Mouse (Mus musculus) midbrain, embryonic 13.5 days (tissue): ENCODE data around the gene Olfr341. TPM values are rescaled to one million over a fixed set of nuclear protein-coding genes. Genes with fewer than 3 reads are reported as not detected.

ENCODE experiments used
- ATAC-seq: fragments of 200-750 bp; cut with Nextera tagmentation; 2 replicates; pipeline ENCODE4 v1.8.0; 2017; ENCODE audit warnings: mild to moderate bottlenecking, moderate TSS enrichment, moderate library complexity
- H3K27ac ChIP-seq: fragments of 300-500 bp; sonication (generic); 2 replicates; pipeline ENCODE4 v1.5.1; 2015; ENCODE audit warnings: inconsistent platforms, mild to moderate bottlenecking, moderate library complexity
- H3K27me3 ChIP-seq: fragments of 300-500 bp; sonication (generic); 2 replicates; pipeline ENCODE4 v1.6.1; 2015; ENCODE audit warnings: mild to moderate bottlenecking, inconsistent platforms
- H3K36me3 ChIP-seq: fragments of 300-500 bp; sonication (generic); 2 replicates; pipeline ENCODE4 v1.6.1; 2015; ENCODE audit warnings: mild to moderate bottlenecking, inconsistent platforms
- H3K4me1 ChIP-seq: fragments of 300-500 bp; sonication (generic); replicated peaks from 2 replicates; pipeline ENCODE4 v1.6.1; 2015; ENCODE audit warnings: inconsistent platforms
- H3K4me2 ChIP-seq: fragments of 300-500 bp; sonication (generic); replicated peaks from 2 replicates; pipeline ENCODE4 v1.6.1; 2015; ENCODE audit warnings: moderate library complexity, mild to moderate bottlenecking, inconsistent platforms
- H3K4me3 ChIP-seq: fragments of 300-500 bp; sonication (generic); replicated peaks from 2 replicates; pipeline ENCODE4 v1.5.1; 2015; ENCODE audit warnings: mild to moderate bottlenecking, inconsistent platforms
- H3K9ac ChIP-seq: fragments of 300-500 bp; sonication (generic); replicated peaks from 2 replicates; pipeline ENCODE4 v1.6.1; 2015; ENCODE audit warnings: mild to moderate bottlenecking, inconsistent platforms
- H3K9me3 ChIP-seq: fragments of 300-500 bp; sonication (generic); 2 replicates; pipeline ENCODE4 v1.6.1; 2016; ENCODE audit warnings: mild to moderate bottlenecking, inconsistent platforms
- WGBS: fragments of 180-500 bp; shearing (Covaris S2); methylation state at CpG from one replicate; pipeline ENCODE4 v1.1.7; 2015; 5-methylcytosine and 5-hydroxymethylcytosine counted together
- polyA plus RNA-seq: library from polyadenylated mRNA; unstranded; fragments of >200 nt; fragmentation: Nextera tagmentation; extraction: Ambion mirVana; gene quantifications from 2 replicates; pipeline ENCODE4 v1.2.1, GENCODE M21; 2015

Olfr341 gene
- polyA plus RNA-seq, result not detected in 2 replicates

GRCm38 (mm10) chr2:36482368-36482767 lies at the start of gene Olfr341:
Gene Olfr341 (minus strand): TSS chr2:36482468.
- Histone ChIP-seq H3K27me3 (no peaks in the 10 kb centered on the region), H3K9ac (no peak within 1 kb of the TSS), H3K9me3 (peaks cover 20% of the 10 kb centered on the region), H3K4me3 (no peak within 1 kb of the TSS), H3K4me2 (no peak within 1 kb of the TSS), H3K27ac (no peak within 1 kb of the TSS), H3K36me3 (no peaks in the 10 kb centered on the region), H3K4me1 (no peaks in the 10 kb centered on the region)
- ATAC-seq, result no peak

- no peaks in the 10 kb centered on the region for H3K36me3 ChIP-seq
- no peaks in the 10 kb centered on the region for H3K4me1 ChIP-seq
- H3K4me2 ChIP-seq, result no peak within 1 kb of the TSS
- no peaks in the 10 kb centered on the region for H3K27me3 ChIP-seq
- peaks cover 16% of the 10 kb centered on the region for H3K9me3 ChIP-seq
- no peak for ATAC-seq
- no peak within 1 kb of the TSS for H3K27ac ChIP-seq
- WGBS, result 75% methylated on average over 3 of the region's 3 CpGs
- no peak within 1 kb of the TSS for H3K9ac ChIP-seq
- H3K4me3 ChIP-seq, result no peak within 1 kb of the TSS
These were observed 42.4 kb upstream of the Olfr341 start, which contains the start of gene Olfr342 for GRCm38 (mm10) chr2:36524698-36525097. Gene Olfr342 (plus strand): TSS chr2:36524998.

DNA sequence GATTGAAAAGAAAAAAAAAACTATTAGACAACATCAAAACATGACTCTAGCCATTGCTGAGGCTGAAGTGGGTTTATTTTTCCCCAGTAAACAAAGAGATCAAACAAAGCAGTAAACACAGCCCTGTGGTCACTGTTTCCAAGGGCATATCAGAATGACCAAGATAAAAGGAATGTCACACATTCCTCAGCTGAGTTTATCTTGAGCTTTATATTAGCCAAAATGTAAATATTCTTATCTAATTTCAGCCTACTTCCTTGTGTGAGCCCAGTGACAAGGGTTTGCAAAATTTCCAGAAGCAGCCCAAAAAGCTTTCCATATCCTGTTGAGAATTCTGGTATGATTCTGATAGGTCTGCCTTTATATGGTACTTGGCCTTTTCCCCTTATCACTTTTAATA lies 8.6 kb downstream of the Olfr341 start:
- Histone ChIP-seq H3K36me3 (no peaks in the 10 kb centered on the region), H3K27ac (no peak overlapping the region), H3K9me3 (peaks cover 25% of the 10 kb centered on the region), H3K27me3 (no peaks in the 10 kb centered on the region), H3K4me1 (no peaks in the 10 kb centered on the region), H3K4me2 (no peak overlapping the region), H3K4me3 (no peak overlapping the region), H3K9ac (no peak overlapping the region)
- ATAC-seq, result no peak

- peaks cover 8% of the 10 kb centered on the region for H3K9me3 ChIP-seq
- no peaks in the 10 kb centered on the region for H3K4me1 ChIP-seq
- 48% methylated on average over 1 of the region's 1 CpGs for WGBS
- H3K36me3 ChIP-seq, result no peaks in the 10 kb centered on the region
- H3K9ac ChIP-seq, result no peak within 1 kb of the TSS
- ATAC-seq, result no peak
- H3K27me3 ChIP-seq, result no peaks in the 10 kb centered on the region
- H3K4me2 ChIP-seq, result no peak within 1 kb of the TSS
- H3K4me3 ChIP-seq, result no peak within 1 kb of the TSS
- H3K27ac ChIP-seq, result no peak within 1 kb of the TSS
These were observed 30.0 kb downstream of the Olfr341 start, which contains the start of gene Olfr340 for GRCm38 (mm10) chr2:36452287-36452686. Gene Olfr340 (plus strand): TSS chr2:36452587.

Other genes starting within 250 kb of the Olfr341 start
- not detected in 2 replicates for gene Olfr338, start 108.9 kb downstream of the Olfr341 start, polyA plus RNA-seq
- gene Olfr339, start 63.5 kb downstream of the Olfr341 start, polyA plus RNA-seq, result not detected in 2 replicates
- gene Olfr340, start 29.9 kb downstream of the Olfr341 start, polyA plus RNA-seq, result not detected in 2 replicates
- not detected in 2 replicates for gene Olfr342, start 42.5 kb upstream of the Olfr341 start, polyA plus RNA-seq
- gene Olfr344, start 84.2 kb upstream of the Olfr341 start, polyA plus RNA-seq, result not detected in 2 replicates
- gene Olfr345, start 157.6 kb upstream of the Olfr341 start, polyA plus RNA-seq, result not detected in 2 replicates
- not detected in 2 replicates for gene Olfr346, start 203.3 kb upstream of the Olfr341 start, polyA plus RNA-seq
- not detected in 2 replicates for gene Olfr347, start 249.4 kb upstream of the Olfr341 start, polyA plus RNA-seq